Mouse (Mus musculus) hindbrain, embryonic 11.5 days (tissue): Measurements from ENCODE around the gene Enpp3. TPM values are rescaled to one million over a fixed set of nuclear protein-coding genes. Genes with fewer than 3 reads are reported as not detected.

Experiments used
- ATAC-seq: fragments of 200-750 bp; cut with Nextera tagmentation; 2 replicates; pipeline ENCODE4 v1.8.0; 2017; ENCODE audit warnings: mild to moderate bottlenecking, moderate TSS enrichment, moderate library complexity; ENCODE audit not compliant: low FRiP score
- DNase-seq: peaks from one replicate; pipeline ENCODE4 v3.0.0-alpha.2; 2015; ENCODE audit warnings: low spot score
- H3K27ac ChIP-seq: fragments of 300-500 bp; sonication (generic); 2 replicates; pipeline ENCODE4 v1.5.1; 2014; ENCODE audit warnings: mild to moderate bottlenecking, low read depth, low read length
- H3K27me3 ChIP-seq: fragments of 300-500 bp; sonication (generic); 2 replicates; pipeline ENCODE4 v1.6.1; 2014; ENCODE audit warnings: mild to moderate bottlenecking, low read length, moderate library complexity, mixed read lengths; ENCODE audit not compliant: control insufficient read depth, insufficient read depth
- H3K36me3 ChIP-seq: fragments of 300-500 bp; sonication (generic); 2 replicates; pipeline ENCODE4 v1.6.1; 2014; ENCODE audit warnings: mild to moderate bottlenecking, low read length, moderate library complexity, mixed read lengths; ENCODE audit not compliant: control insufficient read depth, insufficient read depth
- H3K4me1 ChIP-seq: fragments of 300-500 bp; sonication (generic); replicated peaks from 2 replicates; pipeline ENCODE4 v1.6.1; 2014; ENCODE audit warnings: low read length, mixed read lengths; ENCODE audit not compliant: control insufficient read depth, insufficient read depth
- H3K4me2 ChIP-seq: fragments of 300-500 bp; sonication (generic); replicated peaks from 2 replicates; pipeline ENCODE4 v1.6.1; 2014; ENCODE audit warnings: mild to moderate bottlenecking, low read depth, low read length
- H3K4me3 ChIP-seq: fragments of 300-500 bp; sonication (generic); 2 replicates; pipeline ENCODE4 v1.5.1; 2014; ENCODE audit warnings: low read depth, low read length
- H3K9ac ChIP-seq: fragments of 300-500 bp; sonication (generic); 2 replicates; pipeline ENCODE4 v1.6.1; 2014; ENCODE audit warnings: low read depth, low read length
- H3K9me3 ChIP-seq: fragments of 300-500 bp; sonication (generic); 2 replicates; pipeline ENCODE4 v1.6.1; 2016; ENCODE audit warnings: low read length; ENCODE audit not compliant: control insufficient read depth
- WGBS: fragments of 180-500 bp; shearing (Covaris S2); extraction: QIAGEN DNeasy Blood & Tissue Kit; methylation state at CpG from one replicate; pipeline ENCODE4 v1.1.7; 2014; 5-methylcytosine and 5-hydroxymethylcytosine counted together
- polyA plus RNA-seq: library from polyadenylated mRNA; unstranded; fragments of >200 nt; fragmentation: Nextera tagmentation; extraction: Ambion mirVana; gene quantifications from 2 replicates; pipeline ENCODE4 v1.2.1, GENCODE M21; 2014

The Enpp3 gene
- polyA plus RNA-seq, 1 experiment from 2014 or later, result 4.9 TPM

DNA sequence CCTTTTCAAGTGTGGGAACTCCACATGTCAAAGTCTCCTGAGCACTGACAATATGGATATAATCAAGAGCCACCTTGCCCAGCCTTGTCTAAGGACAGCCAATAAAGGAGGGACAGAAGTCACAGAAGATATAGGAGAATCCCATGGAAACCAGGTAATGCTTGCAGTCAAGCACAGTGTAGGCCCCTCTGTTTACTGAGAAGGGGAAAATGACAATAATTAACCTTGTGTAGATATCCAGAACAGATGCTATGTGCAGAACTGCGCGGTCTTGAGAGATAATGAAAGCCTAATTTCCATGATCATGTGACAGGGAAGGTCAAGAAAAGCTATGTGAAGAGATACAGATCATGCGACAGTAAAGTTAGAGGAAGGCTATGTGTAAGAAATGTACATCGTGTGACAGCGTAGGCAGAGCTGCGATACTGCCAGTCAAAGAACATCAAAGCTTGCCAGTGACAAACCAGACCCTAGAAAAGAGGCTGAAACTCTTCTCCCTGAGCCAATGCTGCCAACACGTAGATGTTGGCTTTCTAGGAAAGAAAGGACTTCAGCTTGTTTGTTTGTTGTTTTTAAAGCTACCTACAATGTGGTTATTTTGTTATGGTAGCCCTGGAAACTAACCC is 17.1 kb downstream of the Enpp3 start:
- ATAC-seq (no peak), DNase-seq (no peak)
- no peaks in the 10 kb centered on the region for H3K36me3 ChIP-seq
- no peak overlapping the region for H3K27ac ChIP-seq
- no peaks in the 10 kb centered on the region for H3K4me1 ChIP-seq
- H3K9ac ChIP-seq, result no peak overlapping the region
- no peaks in the 10 kb centered on the region for H3K27me3 ChIP-seq
- H3K4me2 ChIP-seq, result no peak overlapping the region
- H3K4me3 ChIP-seq, result no peak overlapping the region
- WGBS, result 80% methylated on average over 7 of the region's 7 CpGs
- H3K9me3 ChIP-seq, result no peaks in the 10 kb centered on the region

DNA sequence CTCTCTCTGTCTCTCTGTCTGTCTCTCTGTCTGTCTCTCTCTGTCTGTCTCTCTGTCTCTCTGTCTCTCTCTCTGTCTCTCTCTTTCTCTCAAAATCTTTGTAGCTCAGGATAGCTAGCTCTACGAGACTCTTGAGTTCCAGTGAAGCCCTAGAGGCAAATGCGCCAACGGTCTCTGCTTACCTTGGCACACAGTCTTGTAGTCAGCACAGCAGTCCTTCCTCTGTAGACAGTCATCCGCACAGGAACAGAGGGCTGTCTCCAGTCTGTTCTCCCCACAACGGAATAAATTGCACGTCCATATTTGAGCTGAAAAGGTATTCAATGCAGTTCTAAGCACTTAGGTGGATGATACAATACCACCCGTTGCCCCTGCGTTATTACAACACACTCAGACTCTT is 18.0 kb downstream of the Enpp3 start:
- H3K27ac ChIP-seq, result no peak overlapping the region
- no peaks in the 10 kb centered on the region for H3K36me3 ChIP-seq
- no peak overlapping the region for H3K9ac ChIP-seq
- DNase-seq (no peak), ATAC-seq (no peak)
- 88% methylated on average over 8 of the region's 8 CpGs for WGBS
- H3K4me2 ChIP-seq, result no peak overlapping the region
- H3K4me1 ChIP-seq, result no peaks in the 10 kb centered on the region
- H3K4me3 ChIP-seq, result no peak overlapping the region
- H3K27me3 ChIP-seq, result no peaks in the 10 kb centered on the region
- no peaks in the 10 kb centered on the region for H3K9me3 ChIP-seq

DNA sequence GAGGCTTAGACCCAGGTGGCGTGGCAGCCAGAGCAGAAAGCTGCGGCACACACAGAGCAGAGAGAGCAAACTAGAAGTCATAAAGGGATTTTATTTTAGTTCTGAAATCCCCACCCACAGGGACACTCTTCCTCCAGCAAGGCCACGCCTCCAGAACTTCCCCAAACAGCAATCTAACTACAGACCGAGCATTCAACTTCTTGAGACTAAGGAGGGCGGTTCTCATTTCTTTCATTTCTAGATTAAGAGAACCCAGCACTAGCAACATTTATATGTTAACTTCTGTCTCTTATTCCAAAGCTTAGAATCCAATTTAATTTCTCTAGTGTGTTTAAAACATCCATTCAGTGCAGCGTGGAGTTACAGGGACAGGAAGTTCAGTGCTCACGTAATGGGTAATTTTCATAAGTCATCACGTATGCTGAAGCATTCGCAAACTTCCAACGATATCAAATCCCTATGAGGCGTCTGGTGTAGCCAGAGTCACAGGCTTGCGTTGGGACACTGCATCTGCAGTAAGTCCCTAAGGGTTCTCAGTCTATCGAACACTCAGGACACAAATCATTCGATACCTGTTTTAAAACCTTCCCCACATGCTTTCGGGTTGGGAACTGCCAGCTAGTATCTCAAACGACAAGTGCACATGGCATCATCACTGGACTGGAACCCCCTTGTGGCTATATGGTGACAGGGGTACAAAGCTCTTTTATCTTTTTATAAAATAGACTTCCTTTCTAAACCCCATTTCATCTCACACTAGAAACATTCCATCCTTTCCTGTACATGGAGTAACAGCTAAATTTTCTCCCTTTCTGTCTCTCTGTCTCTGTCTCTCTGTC is 18.7 kb downstream of the Enpp3 start:
- 87% methylated on average over 16 of the region's 16 CpGs for WGBS
- no peak overlapping the region for H3K9ac ChIP-seq
- no peaks in the 10 kb centered on the region for H3K4me1 ChIP-seq
- no peaks in the 10 kb centered on the region for H3K27me3 ChIP-seq
- H3K27ac ChIP-seq, result no peak overlapping the region
- H3K4me2 ChIP-seq, result no peak overlapping the region
- no peaks in the 10 kb centered on the region for H3K36me3 ChIP-seq
- ATAC-seq (no peak), DNase-seq (no peak)
- H3K9me3 ChIP-seq, result no peaks in the 10 kb centered on the region
- no peak overlapping the region for H3K4me3 ChIP-seq

DNA sequence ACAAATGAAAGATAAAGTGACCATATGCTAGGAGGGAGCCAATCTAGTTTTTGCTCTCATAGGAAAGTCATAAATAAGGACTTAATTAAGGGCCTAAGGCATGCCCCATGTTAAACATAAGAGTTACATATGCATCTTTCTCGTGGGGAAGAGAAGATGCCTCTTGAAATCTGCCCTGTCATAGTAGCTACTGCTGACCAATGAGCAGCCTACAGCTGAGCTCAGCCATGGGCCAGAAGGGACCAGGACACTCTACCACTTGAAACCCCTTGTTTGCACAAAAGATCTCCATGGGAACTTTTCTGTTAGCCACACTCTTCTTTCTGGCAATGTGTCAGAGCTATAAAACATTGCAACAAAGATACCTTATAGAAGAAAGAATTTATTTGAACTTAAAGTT is 19.4 kb downstream of the Enpp3 start:
- DNase-seq, result no peak
- H3K4me1 ChIP-seq, result no peaks in the 10 kb centered on the region
- no peaks in the 10 kb centered on the region for H3K9me3 ChIP-seq
- no peaks in the 10 kb centered on the region for H3K36me3 ChIP-seq
- WGBS, result 79% methylated on average over 1 of the region's 1 CpGs
- H3K27ac ChIP-seq, result no peak overlapping the region
- no peak overlapping the region for H3K4me3 ChIP-seq
- H3K4me2 ChIP-seq, result no peak overlapping the region
- ATAC-seq, result no peak
- H3K27me3 ChIP-seq, result no peaks in the 10 kb centered on the region
- no peak overlapping the region for H3K9ac ChIP-seq

DNA sequence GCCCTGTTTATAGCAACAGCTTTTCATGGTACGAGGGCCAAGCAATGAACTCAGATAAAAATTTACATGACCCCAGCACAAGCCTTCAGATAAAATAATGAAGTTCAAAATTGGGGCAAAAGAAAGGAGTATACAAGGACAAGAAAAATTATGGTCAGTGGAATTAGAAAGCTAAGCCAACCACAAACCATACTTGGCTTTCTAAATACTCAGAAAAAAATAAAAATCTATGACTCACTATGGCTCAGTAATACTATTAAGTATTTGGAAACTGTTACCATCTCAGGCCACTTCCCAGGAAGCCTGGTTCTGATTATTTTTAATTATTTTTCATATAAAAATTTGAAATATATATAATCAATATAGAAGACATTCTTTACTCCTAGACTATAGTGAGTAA is 19.8 kb downstream of the Enpp3 start:
- Histone ChIP-seq H3K4me1 (no peaks in the 10 kb centered on the region), H3K4me2 (no peak overlapping the region), H3K27ac (no peak overlapping the region), H3K9ac (no peak overlapping the region), H3K9me3 (no peaks in the 10 kb centered on the region), H3K36me3 (no peaks in the 10 kb centered on the region), H3K27me3 (no peaks in the 10 kb centered on the region), H3K4me3 (no peak overlapping the region)
- no peak for ATAC-seq
- DNase-seq, result no peak
- WGBS, result 93% methylated on average over 1 of the region's 1 CpGs

DNA sequence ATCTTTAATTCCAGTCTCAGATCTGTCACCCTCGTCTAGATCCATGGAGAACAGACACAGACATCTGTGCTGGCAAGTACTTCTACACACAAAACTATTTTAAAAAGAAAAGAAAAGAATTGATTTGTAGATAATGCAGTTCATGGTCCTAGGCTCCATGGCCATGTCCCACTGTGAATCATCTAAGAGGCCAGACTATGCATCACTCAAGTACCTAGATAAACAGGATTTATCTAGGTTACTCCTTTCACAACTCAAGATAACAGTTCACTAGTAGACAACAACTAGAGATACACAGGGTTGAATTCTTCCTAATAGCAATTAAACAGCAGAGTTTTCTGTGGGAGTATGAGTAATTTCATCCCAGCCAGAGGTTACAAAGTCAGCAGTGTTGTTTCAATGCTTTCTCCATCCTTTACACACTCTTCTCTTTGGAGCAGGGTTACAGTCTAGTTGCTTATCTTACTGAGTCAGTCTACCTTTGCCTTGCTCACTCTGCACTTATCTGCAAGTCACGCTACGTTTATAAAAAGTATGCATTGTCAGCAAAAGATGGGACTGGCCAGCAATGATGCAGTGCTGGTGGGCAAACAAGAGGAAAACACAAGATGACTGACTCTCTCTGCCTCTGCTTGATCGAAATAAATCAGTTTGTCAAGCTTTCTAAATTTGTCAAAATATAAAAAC is 20.5 kb downstream of the Enpp3 start:
- DNase-seq (no peak), ATAC-seq (no peak)
- Histone ChIP-seq H3K36me3 (no peaks in the 10 kb centered on the region), H3K4me3 (no peak overlapping the region), H3K4me1 (no peaks in the 10 kb centered on the region), H3K9me3 (no peaks in the 10 kb centered on the region), H3K27me3 (no peaks in the 10 kb centered on the region), H3K27ac (no peak overlapping the region), H3K4me2 (no peak overlapping the region), H3K9ac (no peak overlapping the region)
- WGBS, result 87% methylated on average over 4 of the region's 4 CpGs

DNA sequence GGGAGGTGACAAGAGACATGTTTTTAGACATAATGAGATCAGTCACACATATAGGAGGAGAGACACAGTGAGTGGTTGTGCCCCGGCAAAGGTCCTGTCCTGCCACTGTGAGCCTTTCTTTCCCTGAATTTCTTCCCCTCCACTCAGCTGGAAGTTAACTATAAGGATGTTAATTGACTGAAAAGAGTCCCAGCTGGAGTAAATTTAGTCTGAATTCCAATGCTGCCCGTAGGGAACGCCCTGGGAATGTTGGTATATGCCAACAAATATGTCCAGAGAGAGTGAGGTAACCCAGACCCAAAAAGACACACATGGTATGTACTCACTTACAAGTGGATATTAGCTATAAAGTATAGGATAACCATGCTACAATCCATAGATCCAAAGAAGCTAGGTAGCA is 23.1 kb downstream of the Enpp3 start:
- Histone ChIP-seq H3K9me3 (no peaks in the 10 kb centered on the region), H3K4me1 (no peaks in the 10 kb centered on the region), H3K27me3 (no peaks in the 10 kb centered on the region), H3K27ac (no peak overlapping the region), H3K36me3 (no peaks in the 10 kb centered on the region), H3K4me3 (no peak overlapping the region), H3K4me2 (no peak overlapping the region), H3K9ac (no peak overlapping the region)
- 60% methylated on average over 3 of the region's 3 CpGs for WGBS
- no peak for ATAC-seq
- DNase-seq, result no peak

DNA sequence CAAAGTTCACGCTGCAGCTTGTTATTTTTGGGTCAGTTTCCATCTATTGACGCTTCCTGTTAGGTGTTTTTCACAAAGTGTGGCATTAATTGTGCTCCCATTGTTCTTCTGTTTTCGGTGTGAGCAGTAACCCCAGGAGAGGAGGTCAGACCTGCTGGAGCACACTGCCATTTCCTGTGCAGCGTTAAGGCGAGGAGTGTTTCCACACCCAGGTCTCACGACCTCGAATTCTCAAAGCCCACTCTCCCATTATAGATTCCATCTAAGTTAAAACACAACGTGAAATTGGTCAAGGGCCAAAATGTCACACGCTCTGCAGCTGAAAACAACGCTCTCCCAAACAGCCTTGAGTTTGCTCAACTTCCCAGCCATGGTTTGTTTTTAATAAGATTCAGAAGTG is 32.0 kb downstream of the Enpp3 start:
- WGBS, result 56% methylated on average over 10 of the region's 10 CpGs
- no peak overlapping the region for H3K9ac ChIP-seq
- no peak for DNase-seq

More for the DNA sequence above, 32.0 kb downstream of the Enpp3 start:
- Histone ChIP-seq H3K4me3 (no peak overlapping the region), H3K36me3 (no peaks in the 10 kb centered on the region), H3K27ac (no peak overlapping the region), H3K4me1 (no peaks in the 10 kb centered on the region), H3K9me3 (no peaks in the 10 kb centered on the region), H3K4me2 (no peak overlapping the region), H3K27me3 (no peaks in the 10 kb centered on the region)
- no peak for ATAC-seq
